Mouse (Mus musculus): ENCODE data around the gene Fam162a. TPM values are rescaled to one million over a fixed set of nuclear protein-coding genes. Genes with fewer than 3 reads are reported as not detected.
"Not testable (repeated sequence)": the region's sequence is repeated elsewhere in the genome, so short reads cannot be mapped to it uniquely, and the experiment has no call there.

Gene Fam162a
- polyA plus RNA-seq, 1 experiment, result 13.6 TPM

- DNase-seq (ENCODE audit: low read depth in 1 of 2, low spot score in 2 of 2), result no peak
- TF ChIP-seq CTCF (IDR thresholded peaks at IDR 0.05; ENCODE audit: extremely low read depth, insufficient read depth, insufficient read length, insufficient replicate concordance) (no peak), POLR2A (IDR thresholded peaks at IDR 0.05; ENCODE audit: low read depth, low read length) (no peak)
- WGBS, result 29% methylated on average over 8 of the region's 8 CpGs
- Histone ChIP-seq H3K27ac (ENCODE audit: insufficient read depth, low read length) (no peak overlapping the region), H3K36me3 (ENCODE audit: control insufficient read depth, insufficient read depth, low read length) (no peaks in the 10 kb centered on the region), H3K4me3 (ENCODE audit: extremely low read depth, insufficient read depth, insufficient read length) (peak overlapping the region; percentile 75), H3K27me3 (ENCODE audit: control insufficient read depth, insufficient read depth, low read length) (no peaks in the 10 kb centered on the region), H3K4me1 (ENCODE audit: control insufficient read depth, insufficient read depth, insufficient read length) (no peaks in the 10 kb centered on the region)
Measured at GRCm38 (mm10) chr16:36072410-36073011, 1.1 kb upstream of the Fam162a start.

GRCm38 (mm10) chr16:36071071-36071449 is 334 bp downstream of the Fam162a start:
- DNase-seq (ENCODE audit: low read depth in 1 of 2, low spot score in 2 of 2), result no peak
- Histone ChIP-seq H3K4me3 (ENCODE audit: extremely low read depth, insufficient read depth, insufficient read length) (peak overlapping the region; percentile 75), H3K36me3 (ENCODE audit: control insufficient read depth, insufficient read depth, low read length) (no peaks in the 10 kb centered on the region), H3K4me1 (ENCODE audit: control insufficient read depth, insufficient read depth, insufficient read length) (no peaks in the 10 kb centered on the region), H3K27me3 (ENCODE audit: control insufficient read depth, insufficient read depth, low read length) (no peaks in the 10 kb centered on the region), H3K27ac (ENCODE audit: insufficient read depth, low read length) (peak overlapping the region; percentile 94)
- no peak for TF ChIP-seq POLR2A (IDR thresholded peaks at IDR 0.05; ENCODE audit: low read depth, low read length)
- TF ChIP-seq CTCF (IDR thresholded peaks at IDR 0.05; ENCODE audit: extremely low read depth, insufficient read depth, insufficient read length, insufficient replicate concordance), result no peak
- 1% methylated on average over 16 of the region's 16 CpGs for whole genome bisulfite sequencing

- no peaks in the 10 kb centered on the region for H3K4me1 ChIP-seq (ENCODE audit: control insufficient read depth, insufficient read depth, insufficient read length)
- H3K27ac ChIP-seq (ENCODE audit: insufficient read depth, low read length), result no peak overlapping the region
- no peaks in the 10 kb centered on the region for H3K36me3 ChIP-seq (ENCODE audit: control insufficient read depth, insufficient read depth, low read length)
- TF ChIP-seq POLR2A (IDR thresholded peaks at IDR 0.05; ENCODE audit: low read depth, low read length) (no peak), CTCF (IDR thresholded peaks at IDR 0.05; ENCODE audit: extremely low read depth, insufficient read depth, insufficient read length, insufficient replicate concordance) (no peak)
- WGBS, result 66% methylated on average over 9 of the region's 9 CpGs
- DNase-seq (ENCODE audit: low read depth in 1 of 2, low spot score in 2 of 2), result no peak
- no peaks in the 10 kb centered on the region for H3K27me3 ChIP-seq (ENCODE audit: control insufficient read depth, insufficient read depth, low read length)
- no peak overlapping the region for H3K4me3 ChIP-seq (ENCODE audit: extremely low read depth, insufficient read depth, insufficient read length)
Measured at GRCm38 (mm10) chr16:36069819-36070575, 1.4 kb downstream of the Fam162a start.

- no peaks in the 10 kb centered on the region for H3K4me1 ChIP-seq (ENCODE audit: control insufficient read depth, insufficient read depth, insufficient read length)
- TF ChIP-seq POLR2A (IDR thresholded peaks at IDR 0.05; ENCODE audit: low read depth, low read length) (no peak), CTCF (IDR thresholded peaks at IDR 0.05; ENCODE audit: extremely low read depth, insufficient read depth, insufficient read length, insufficient replicate concordance) (no peak)
- H3K36me3 ChIP-seq (ENCODE audit: control insufficient read depth, insufficient read depth, low read length), result no peaks in the 10 kb centered on the region
- 91% methylated on average over 3 of the region's 3 CpGs for WGBS
- H3K4me3 ChIP-seq (ENCODE audit: extremely low read depth, insufficient read depth, insufficient read length), result no peak overlapping the region
- H3K27ac ChIP-seq (ENCODE audit: insufficient read depth, low read length), result no peak overlapping the region
- no peaks in the 10 kb centered on the region for H3K27me3 ChIP-seq (ENCODE audit: control insufficient read depth, insufficient read depth, low read length)
- DNase-seq (ENCODE audit: low read depth in 1 of 2, low spot score in 2 of 2), result no peak
Measured at GRCm38 (mm10) chr16:36068356-36068755, 3.0 kb downstream of the Fam162a start.

GRCm38 (mm10) chr16:36067694-36068093 is 3.7 kb downstream of the Fam162a start:
- Histone ChIP-seq H3K4me3 (ENCODE audit: extremely low read depth, insufficient read depth, insufficient read length) (no peak overlapping the region), H3K27ac (ENCODE audit: insufficient read depth, low read length) (no peak overlapping the region), H3K27me3 (ENCODE audit: control insufficient read depth, insufficient read depth, low read length) (no peaks in the 10 kb centered on the region), H3K36me3 (ENCODE audit: control insufficient read depth, insufficient read depth, low read length) (no peaks in the 10 kb centered on the region), H3K4me1 (ENCODE audit: control insufficient read depth, insufficient read depth, insufficient read length) (no peaks in the 10 kb centered on the region)
- WGBS, result 58% methylated on average over 2 of the region's 2 CpGs
- TF ChIP-seq CTCF (IDR thresholded peaks at IDR 0.05; ENCODE audit: extremely low read depth, insufficient read depth, insufficient read length, insufficient replicate concordance) (no peak), POLR2A (IDR thresholded peaks at IDR 0.05; ENCODE audit: low read depth, low read length) (no peak)
- DNase-seq (ENCODE audit: low read depth in 1 of 2, low spot score in 2 of 2), result no peak

- H3K36me3 ChIP-seq (ENCODE audit: control insufficient read depth, insufficient read depth, low read length), result no peaks in the 10 kb centered on the region
- no peak overlapping the region for H3K4me3 ChIP-seq (ENCODE audit: extremely low read depth, insufficient read depth, insufficient read length)
- no peak for DNase-seq (ENCODE audit: low read depth in 1 of 2, low spot score in 2 of 2)
- no peaks in the 10 kb centered on the region for H3K27me3 ChIP-seq (ENCODE audit: control insufficient read depth, insufficient read depth, low read length)
- TF ChIP-seq POLR2A (IDR thresholded peaks at IDR 0.05; ENCODE audit: low read depth, low read length) (no peak), CTCF (IDR thresholded peaks at IDR 0.05; ENCODE audit: extremely low read depth, insufficient read depth, insufficient read length, insufficient replicate concordance) (no peak)
- no peaks in the 10 kb centered on the region for H3K4me1 ChIP-seq (ENCODE audit: control insufficient read depth, insufficient read depth, insufficient read length)
- no peak overlapping the region for H3K27ac ChIP-seq (ENCODE audit: insufficient read depth, low read length)
- WGBS, result 94% methylated on average over 5 of the region's 5 CpGs
Measured at GRCm38 (mm10) chr16:36064904-36065303, 6.5 kb downstream of the Fam162a start.

- Histone ChIP-seq H3K27ac (ENCODE audit: insufficient read depth, low read length) (no peak overlapping the region), H3K4me3 (ENCODE audit: extremely low read depth, insufficient read depth, insufficient read length) (no peak overlapping the region), H3K4me1 (ENCODE audit: control insufficient read depth, insufficient read depth, insufficient read length) (no peaks in the 10 kb centered on the region), H3K36me3 (ENCODE audit: control insufficient read depth, insufficient read depth, low read length) (no peaks in the 10 kb centered on the region), H3K27me3 (ENCODE audit: control insufficient read depth, insufficient read depth, low read length) (no peaks in the 10 kb centered on the region)
- WGBS, result 86% methylated on average over 2 of the region's 2 CpGs
- DNase-seq (ENCODE audit: low read depth in 1 of 2, low spot score in 2 of 2), result no peak
- TF ChIP-seq POLR2A (IDR thresholded peaks at IDR 0.05; ENCODE audit: low read depth, low read length) (no peak), CTCF (IDR thresholded peaks at IDR 0.05; ENCODE audit: extremely low read depth, insufficient read depth, insufficient read length, insufficient replicate concordance) (no peak)
Measured at GRCm38 (mm10) chr16:36063315-36063714, 8.1 kb downstream of the Fam162a start.

GRCm38 (mm10) chr16:36062534-36062933 is 8.9 kb downstream of the Fam162a start:
- not testable (repeated sequence) for H3K36me3 ChIP-seq (ENCODE audit: control insufficient read depth, insufficient read depth, low read length); H3K4me1 ChIP-seq (ENCODE audit: control insufficient read depth, insufficient read depth, insufficient read length); H3K27me3 ChIP-seq (ENCODE audit: control insufficient read depth, insufficient read depth, low read length); DNase-seq (ENCODE audit: low read depth in 1 of 2, low spot score in 2 of 2); H3K27ac ChIP-seq (ENCODE audit: insufficient read depth, low read length); H3K4me3 ChIP-seq (ENCODE audit: extremely low read depth, insufficient read depth, insufficient read length)
- WGBS, result 87% methylated on average over 1 of the region's 1 CpGs
